Mouse (Mus musculus) C2C12 (cell line): ENCODE data around the gene Grid2.

Source experiments
- CEBPB ChIP-seq: IDR thresholded peaks from one replicate; pipeline ENCODE4 v1.6.1; 2011; ENCODE audit warnings: low read depth, mild to moderate bottlenecking, control low read depth, moderate library complexity
- CTCF ChIP-seq: IDR thresholded peaks from one replicate; pipeline ENCODE4 v1.5.1; 2011; ENCODE audit not compliant: control insufficient read depth, insufficient read depth, insufficient read length
- FOSL1 ChIP-seq: IDR thresholded peaks from one replicate; pipeline ENCODE4 v1.8.0; 2011; ENCODE audit warnings: mild to moderate bottlenecking, low read length; ENCODE audit not compliant: poor library complexity, insufficient read depth, severe bottlenecking
- USF1 ChIP-seq: IDR thresholded peaks from one replicate; pipeline ENCODE4 v1.6.1; 2011; ENCODE audit warnings: low read depth, mild to moderate bottlenecking, control low read depth, moderate library complexity

DNA sequence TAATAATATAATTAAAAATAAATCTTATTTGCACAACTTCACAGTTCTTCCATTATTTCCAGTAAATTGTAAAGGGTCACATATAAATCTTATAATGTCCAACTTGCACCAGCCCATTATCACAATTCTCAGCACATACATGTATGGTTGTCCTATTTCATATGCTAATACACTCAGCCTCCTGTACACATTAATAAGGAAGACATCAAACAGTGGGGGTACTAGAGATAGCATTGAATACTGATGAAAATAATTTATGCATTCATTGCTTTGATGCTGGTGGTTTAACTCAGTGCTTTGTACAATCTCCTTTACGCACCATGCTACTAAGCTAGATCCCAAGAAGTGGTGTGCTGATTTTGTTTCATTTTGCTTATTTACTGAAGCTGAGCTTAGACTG is 446.0 kb downstream of the Grid2 start:
- no peak for TF ChIP-seq CTCF
- no peak for TF ChIP-seq USF1
- TF ChIP-seq CEBPB = no peak
- TF ChIP-seq FOSL1 = no peak
